Mouse (Mus musculus): Measurements from ENCODE around the gene 5730455P16Rik.

DNA sequence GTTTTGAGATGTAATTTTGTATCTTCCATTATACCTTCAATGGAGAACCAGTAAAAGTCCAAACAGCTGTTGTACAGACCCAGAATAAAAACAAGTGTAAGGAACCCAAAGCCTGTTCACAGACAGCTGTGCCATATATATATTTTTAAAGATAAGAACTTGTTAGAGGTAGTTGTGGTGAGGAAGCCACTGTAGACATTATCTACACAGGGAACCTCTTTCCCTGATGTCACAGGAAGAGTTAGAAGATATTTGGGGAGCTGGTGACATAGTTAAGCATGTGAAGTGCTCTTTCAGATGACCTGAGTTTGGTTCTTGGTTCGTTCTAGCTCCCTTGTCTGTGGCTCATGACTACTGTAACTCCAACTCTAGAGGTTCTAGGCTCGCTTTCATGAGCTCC, 46.9 kb upstream of the 5730455P16Rik start:
- no peak for TF ChIP-seq CTCF (IDR thresholded peaks at IDR 0.05; ENCODE audit: insufficient read depth, low read length)
- TF ChIP-seq POLR2A (IDR thresholded peaks at IDR 0.05; ENCODE audit: borderline replicate concordance, extremely low read depth, low read depth, low read length) = no peak

All from lung, adult 2 months (tissue).